Mouse (Mus musculus) stomach, embryonic 14.5 days (tissue): Measurements from ENCODE around the gene Gdf5. TPM values are rescaled to one million over a fixed set of nuclear protein-coding genes. Genes with fewer than 3 reads are reported as not detected.

Experiments
- ATAC-seq: fragments of 200-750 bp; cut with Nextera tagmentation; 2 replicates; pipeline ENCODE4 v1.8.0; 2017; ENCODE audit warnings: low read depth, moderate TSS enrichment; ENCODE audit not compliant: insufficient number of reproducible peaks, insufficient read depth, low FRiP score
- H3K27ac ChIP-seq: fragments of 300-500 bp; sonication (generic); 2 replicates; pipeline ENCODE4 v1.5.1; 2014; ENCODE audit warnings: mild to moderate bottlenecking, low read length, moderate library complexity, mixed read lengths
- H3K27me3 ChIP-seq: fragments of 300-500 bp; sonication (generic); 2 replicates; pipeline ENCODE4 v1.6.1; 2014; ENCODE audit warnings: low read length, control low read depth, mixed read lengths; ENCODE audit not compliant: control insufficient read depth, insufficient read depth
- H3K36me3 ChIP-seq: fragments of 300-500 bp; sonication (generic); 2 replicates; pipeline ENCODE4 v1.6.1; 2014; ENCODE audit warnings: mild to moderate bottlenecking, control low read depth, low read length, moderate library complexity, mixed read lengths; ENCODE audit not compliant: control insufficient read depth, insufficient read depth
- H3K4me1 ChIP-seq: fragments of 300-500 bp; sonication (generic); 2 replicates; pipeline ENCODE4 v1.6.1; 2014; ENCODE audit warnings: low read length, control low read depth, mixed read lengths; ENCODE audit not compliant: control insufficient read depth, insufficient read depth
- H3K4me2 ChIP-seq: fragments of 300-500 bp; sonication (generic); replicated peaks from 2 replicates; pipeline ENCODE4 v1.6.1; 2014; ENCODE audit warnings: low read depth, low read length, control low read depth
- H3K4me3 ChIP-seq: fragments of 300-500 bp; sonication (generic); 2 replicates; pipeline ENCODE4 v1.5.1; 2014; ENCODE audit warnings: low read depth, low read length, control low read depth
- H3K9ac ChIP-seq: fragments of 300-500 bp; sonication (generic); replicated peaks from 2 replicates; pipeline ENCODE4 v1.6.1; 2014; ENCODE audit warnings: low read depth, mild to moderate bottlenecking, control low read depth, low read length, moderate library complexity, mixed read lengths
- H3K9me3 ChIP-seq: fragments of 300-500 bp; sonication (generic); 2 replicates; pipeline ENCODE4 v1.6.1; 2016; ENCODE audit warnings: low read depth, low read length, control low read depth; ENCODE audit not compliant: control insufficient read depth
- WGBS: fragments of 180-500 bp; shearing (Covaris S2); extraction: QIAGEN DNeasy Blood & Tissue Kit; methylation state at CpG from one replicate; pipeline ENCODE4 v1.1.7; 2014; 5-methylcytosine and 5-hydroxymethylcytosine counted together
- polyA plus RNA-seq: library from polyadenylated mRNA; unstranded; fragments of >200 nt; fragmentation: Nextera tagmentation; extraction: Ambion mirVana; gene quantifications from 2 replicates; pipeline ENCODE4 v1.2.1, GENCODE M21; 2014

Gene Gdf5
- polyA plus RNA-seq, 1 experiment from 2014 or later, result 1.2 TPM

DNA sequence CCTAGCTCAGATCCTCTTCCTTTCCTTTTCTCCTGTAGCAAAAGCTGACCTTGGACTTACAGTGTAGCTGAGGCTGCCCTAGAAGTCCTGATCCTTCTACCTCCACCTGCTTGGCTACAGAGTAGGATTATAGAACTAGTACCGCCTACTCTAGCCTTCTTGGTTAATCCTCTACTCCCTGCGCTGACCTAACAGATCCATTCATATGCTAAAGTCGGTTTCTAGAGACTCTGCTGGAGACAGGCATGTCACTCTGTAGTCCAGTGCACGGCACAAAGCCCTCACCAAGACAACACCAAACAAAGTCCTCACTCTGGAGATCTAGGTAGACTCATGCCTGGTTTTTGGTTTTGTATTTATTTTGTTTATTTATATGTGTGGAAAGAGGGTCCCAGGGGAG lies 1.3 kb upstream of the Gdf5 start:
- H3K9ac ChIP-seq, result no peak overlapping the region
- H3K27ac ChIP-seq, result no peak overlapping the region
- H3K4me3 ChIP-seq, result no peak overlapping the region
- no peaks in the 10 kb centered on the region for H3K36me3 ChIP-seq
- no peaks in the 10 kb centered on the region for H3K27me3 ChIP-seq
- peaks cover 19% of the 10 kb centered on the region for H3K4me1 ChIP-seq
- no peaks in the 10 kb centered on the region for H3K9me3 ChIP-seq
- 24% methylated on average over 4 of the region's 4 CpGs for WGBS
- H3K4me2 ChIP-seq, result no peak overlapping the region
- no peak for ATAC-seq

- WGBS, result 6% methylated on average over 7 of the region's 7 CpGs
- Histone ChIP-seq H3K9me3 (no peaks in the 10 kb centered on the region), H3K4me3 (no peak overlapping the region), H3K27me3 (no peaks in the 10 kb centered on the region), H3K27ac (no peak overlapping the region), H3K4me2 (no peak overlapping the region), H3K4me1 (peaks cover 19% of the 10 kb centered on the region), H3K9ac (no peak overlapping the region), H3K36me3 (no peaks in the 10 kb centered on the region)
- no peak for ATAC-seq
Observed at GRCm38 (mm10) chr2:155946069-155946468, 902 bp upstream of the Gdf5 start.

DNA sequence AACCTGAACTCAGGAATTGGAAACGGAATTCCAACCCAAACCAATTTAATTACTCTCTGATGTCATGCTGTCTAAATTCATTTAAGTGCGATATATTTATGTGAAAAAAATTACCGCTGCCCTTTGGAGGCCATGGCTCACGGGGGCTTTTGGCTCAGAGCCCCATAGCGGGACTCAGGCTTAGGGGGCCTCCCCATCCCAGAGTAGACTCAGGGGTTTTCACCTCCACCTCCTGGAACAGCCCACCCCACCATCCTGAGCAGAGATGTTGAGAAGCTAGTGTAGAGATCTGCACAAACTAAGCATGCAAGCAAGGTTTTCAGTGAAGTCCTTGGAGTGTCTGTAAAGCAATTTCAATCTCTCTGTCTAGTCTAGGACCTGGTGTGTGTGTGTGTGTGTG lies 413 bp upstream of the Gdf5 start:
- Histone ChIP-seq H3K9me3 (no peaks in the 10 kb centered on the region), H3K27ac (0 out of 2 replicates have a peak overlapping the region, but pooled peaks have one; percentile 21), H3K9ac (no peak overlapping the region), H3K4me2 (no peak overlapping the region), H3K4me1 (peaks cover 19% of the 10 kb centered on the region), H3K36me3 (no peaks in the 10 kb centered on the region), H3K27me3 (no peaks in the 10 kb centered on the region), H3K4me3 (no peak overlapping the region)
- 55% methylated on average over 5 of the region's 5 CpGs for WGBS
- ATAC-seq, result no peak

- Histone ChIP-seq H3K27me3 (no peaks in the 10 kb centered on the region), H3K4me2 (0 out of 2 replicates have a peak overlapping the region, but pooled peaks have one; percentile 14), H3K9me3 (no peaks in the 10 kb centered on the region), H3K4me3 (0 out of 2 replicates have a peak overlapping the region, but pooled peaks have one; percentile 2), H3K9ac (no peak overlapping the region), H3K4me1 (peaks cover 19% of the 10 kb centered on the region), H3K36me3 (no peaks in the 10 kb centered on the region), H3K27ac (peak overlapping the region; percentile 55; the same call in 1 of the 2 replicates)
- ATAC-seq, result no peak
- 81% methylated on average over 4 of the region's 4 CpGs for WGBS
Observed at GRCm38 (mm10) chr2:155944685-155945084, 482 bp downstream of the Gdf5 start.

- peaks cover 19% of the 10 kb centered on the region for H3K4me1 ChIP-seq
- H3K27me3 ChIP-seq, result no peaks in the 10 kb centered on the region
- WGBS, result 5% methylated on average over 8 of the region's 8 CpGs
- no peaks in the 10 kb centered on the region for H3K9me3 ChIP-seq
- no peak for ATAC-seq
- no peak overlapping the region for H3K27ac ChIP-seq
- H3K4me3 ChIP-seq, result no peak overlapping the region
- no peak overlapping the region for H3K9ac ChIP-seq
- peak overlapping the region; percentile 22; the same call in 1 of the 2 replicates for H3K4me2 ChIP-seq
- H3K36me3 ChIP-seq, result no peaks in the 10 kb centered on the region
Observed at GRCm38 (mm10) chr2:155943463-155943862, 1.7 kb downstream of the Gdf5 start.

- ATAC-seq, result no peak
- WGBS, result 84% methylated on average over 40 of the region's 40 CpGs
Observed at GRCm38 (mm10) chr2:155941697-155942442, 3.3 kb downstream of the Gdf5 start.

GRCm38 (mm10) chr2:155940681-155941080 lies 4.5 kb downstream of the Gdf5 start, which contains the start of gene Gm15557:
Gene Gm15557, plus strand, starts transcription at chr2:155940728.
- no peak within 1 kb of the TSS for H3K4me2 ChIP-seq
- no peak within 1 kb of the TSS for H3K9ac ChIP-seq
- WGBS, result 85% methylated on average over 3 of the region's 3 CpGs
- no peaks in the 10 kb centered on the region for H3K36me3 ChIP-seq
- H3K27ac ChIP-seq, result no peak within 1 kb of the TSS
- no peak for ATAC-seq
- H3K4me1 ChIP-seq, result peaks cover 15% of the 10 kb centered on the region
- H3K9me3 ChIP-seq, result no peaks in the 10 kb centered on the region
- H3K27me3 ChIP-seq, result no peaks in the 10 kb centered on the region
- H3K4me3 ChIP-seq, result no peak within 1 kb of the TSS

More at GRCm38 (mm10) chr2:155941697-155942442, 3.3 kb downstream of the Gdf5 start:
- no peaks in the 10 kb centered on the region for H3K27me3 ChIP-seq
- H3K9me3 ChIP-seq, result no peaks in the 10 kb centered on the region
- no peak overlapping the region for H3K4me2 ChIP-seq
- H3K9ac ChIP-seq, result no peak overlapping the region
- no peak overlapping the region for H3K4me3 ChIP-seq
- no peaks in the 10 kb centered on the region for H3K36me3 ChIP-seq
- peaks cover 19% of the 10 kb centered on the region for H3K4me1 ChIP-seq
- H3K27ac ChIP-seq, result no peak overlapping the region

DNA sequence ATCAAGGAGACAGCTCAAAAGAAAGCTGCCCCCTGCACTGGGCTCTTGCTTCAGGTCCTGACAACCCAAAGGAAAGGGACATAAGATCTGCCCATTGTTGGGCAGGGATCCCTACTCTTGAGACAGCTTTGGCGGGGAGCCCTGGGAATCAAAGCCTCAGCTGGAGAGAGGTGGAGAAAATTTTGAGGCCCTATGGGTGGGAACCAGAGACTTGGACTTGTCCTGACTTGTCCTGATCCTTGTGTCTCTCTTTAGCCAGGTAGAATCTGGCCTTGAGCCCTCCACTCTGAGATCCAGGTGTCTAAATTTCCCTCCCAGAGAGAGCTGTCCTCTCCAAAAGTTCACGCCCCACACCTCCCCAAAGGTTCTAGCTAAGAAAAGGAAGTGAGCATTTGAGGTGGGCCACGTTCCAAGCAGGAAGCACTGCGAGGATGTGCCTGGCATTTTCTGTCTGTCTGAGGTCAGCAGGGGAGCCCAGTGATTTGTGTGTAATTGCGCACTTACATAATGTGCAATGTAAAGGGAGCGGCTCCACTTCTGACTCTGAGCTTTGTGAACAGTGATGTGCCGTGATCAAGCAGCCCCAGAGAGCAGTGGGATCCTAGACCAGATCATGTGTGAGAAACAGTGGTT lies 5.2 kb downstream of the Gdf5 start:
- Histone ChIP-seq H3K4me1 (peaks cover 10% of the 10 kb centered on the region), H3K4me2 (no peak overlapping the region), H3K27me3 (no peaks in the 10 kb centered on the region), H3K4me3 (no peak overlapping the region), H3K9me3 (no peaks in the 10 kb centered on the region), H3K9ac (no peak overlapping the region), H3K36me3 (no peaks in the 10 kb centered on the region), H3K27ac (no peak overlapping the region)
- 68% methylated on average over 7 of the region's 7 CpGs for WGBS
- ATAC-seq, result no peak
